Mouse (Mus musculus): ENCODE data around the gene Cul9.

- TF ChIP-seq CTCF (IDR thresholded peaks at IDR 0.05; ENCODE audit: borderline replicate concordance, control insufficient read depth, extremely low read depth, insufficient read depth, low read length, poor library complexity) (no peak), POLR2A (IDR thresholded peaks at IDR 0.05; ENCODE audit: control insufficient read depth, extremely low read depth, insufficient read depth, low read length, poor library complexity) (no peak)
Measured at GRCm38 (mm10) chr17:46513329-46513728, 32.9 kb downstream of the Cul9 start.

Data from thymus, adult 2 months (tissue).